Mouse (Mus musculus) heart, embryonic 14.5 days (tissue): Measurements from ENCODE around the gene Psmd5. TPM values are rescaled to one million over a fixed set of nuclear protein-coding genes. Genes with fewer than 3 reads are reported as not detected.

Source experiments
- ATAC-seq: fragments of 200-750 bp; cut with Nextera tagmentation; 2 replicates; pipeline ENCODE4 v1.8.0; 2017; ENCODE audit warnings: low read depth, moderate TSS enrichment; ENCODE audit not compliant: insufficient number of reproducible peaks, insufficient read depth, low FRiP score
- H3K27ac ChIP-seq, 2 experiments: fragments of 200-500 bp in 1 of 2; fragments of 300-500 bp in 1 of 2; sonication (generic) in 1 of 2; replicated peaks in 1 of 2; 2 replicates each; pipeline ENCODE4 v1.5.1; 2012 to 2014; ENCODE audit warnings: low read depth in 2 of 2, low read length in 2 of 2, control low read depth in 1 of 2, mild to moderate bottlenecking in 1 of 2, mixed read lengths in 1 of 2; ENCODE audit not compliant: control insufficient read depth in 1 of 2, insufficient read depth in 1 of 2
- H3K27me3 ChIP-seq: fragments of 300-500 bp; sonication (generic); 2 replicates; pipeline ENCODE4 v1.6.1; 2014; ENCODE audit warnings: mild to moderate bottlenecking, low read length, control low read depth; ENCODE audit not compliant: control insufficient read depth, insufficient read depth
- H3K36me3 ChIP-seq: fragments of 300-500 bp; sonication (generic); 2 replicates; pipeline ENCODE4 v1.6.1; 2014; ENCODE audit warnings: mild to moderate bottlenecking, control low read depth, low read length, mixed read lengths; ENCODE audit not compliant: control insufficient read depth, insufficient read depth
- H3K4me1 ChIP-seq, 2 experiments: fragments of 200-500 bp in 1 of 2; fragments of 300-500 bp in 1 of 2; sonication (generic) in 1 of 2; 2 replicates each; pipeline ENCODE4 v1.6.1; 2012 to 2014; ENCODE audit warnings: low read length in 2 of 2, control low read depth in 1 of 2, mixed read lengths in 1 of 2; ENCODE audit not compliant: control insufficient read depth in 2 of 2, insufficient read depth in 2 of 2
- H3K4me2 ChIP-seq: fragments of 300-500 bp; sonication (generic); 2 replicates; pipeline ENCODE4 v1.6.1; 2014; ENCODE audit warnings: mild to moderate bottlenecking, low read length
- H3K4me3 ChIP-seq, 2 experiments: fragments of 200-500 bp in 1 of 2; fragments of 300-500 bp in 1 of 2; sonication (generic) in 1 of 2; 2 replicates each; pipeline ENCODE4 v1.5.1; 2012 to 2014; ENCODE audit warnings: low read length in 2 of 2, mild to moderate bottlenecking in 2 of 2, control low read depth in 1 of 2, low read depth in 1 of 2, moderate library complexity in 1 of 2; ENCODE audit not compliant: control insufficient read depth in 1 of 2, insufficient read depth in 1 of 2
- H3K9ac ChIP-seq: fragments of 300-500 bp; sonication (generic); 2 replicates; pipeline ENCODE4 v1.6.1; 2014; ENCODE audit warnings: mild to moderate bottlenecking, low read length
- H3K9me3 ChIP-seq: fragments of 300-500 bp; sonication (generic); 2 replicates; pipeline ENCODE4 v1.6.1; 2016; ENCODE audit warnings: low read length, control low read depth; ENCODE audit not compliant: control insufficient read depth
- WGBS: fragments of 180-500 bp; shearing (Covaris S2); extraction: QIAGEN DNeasy Blood & Tissue Kit; methylation state at CpG from one replicate; pipeline ENCODE4 v1.1.7; 2014; 5-methylcytosine and 5-hydroxymethylcytosine counted together
- polyA plus RNA-seq: library from polyadenylated mRNA; unstranded; fragments of >200 nt; fragmentation: Nextera tagmentation; extraction: Ambion mirVana; gene quantifications from 2 replicates; pipeline ENCODE4 v1.2.1, GENCODE M21; 2014

The Psmd5 gene
- polyA plus RNA-seq, 1 experiment from 2014 or later = 59.2 TPM

DNA sequence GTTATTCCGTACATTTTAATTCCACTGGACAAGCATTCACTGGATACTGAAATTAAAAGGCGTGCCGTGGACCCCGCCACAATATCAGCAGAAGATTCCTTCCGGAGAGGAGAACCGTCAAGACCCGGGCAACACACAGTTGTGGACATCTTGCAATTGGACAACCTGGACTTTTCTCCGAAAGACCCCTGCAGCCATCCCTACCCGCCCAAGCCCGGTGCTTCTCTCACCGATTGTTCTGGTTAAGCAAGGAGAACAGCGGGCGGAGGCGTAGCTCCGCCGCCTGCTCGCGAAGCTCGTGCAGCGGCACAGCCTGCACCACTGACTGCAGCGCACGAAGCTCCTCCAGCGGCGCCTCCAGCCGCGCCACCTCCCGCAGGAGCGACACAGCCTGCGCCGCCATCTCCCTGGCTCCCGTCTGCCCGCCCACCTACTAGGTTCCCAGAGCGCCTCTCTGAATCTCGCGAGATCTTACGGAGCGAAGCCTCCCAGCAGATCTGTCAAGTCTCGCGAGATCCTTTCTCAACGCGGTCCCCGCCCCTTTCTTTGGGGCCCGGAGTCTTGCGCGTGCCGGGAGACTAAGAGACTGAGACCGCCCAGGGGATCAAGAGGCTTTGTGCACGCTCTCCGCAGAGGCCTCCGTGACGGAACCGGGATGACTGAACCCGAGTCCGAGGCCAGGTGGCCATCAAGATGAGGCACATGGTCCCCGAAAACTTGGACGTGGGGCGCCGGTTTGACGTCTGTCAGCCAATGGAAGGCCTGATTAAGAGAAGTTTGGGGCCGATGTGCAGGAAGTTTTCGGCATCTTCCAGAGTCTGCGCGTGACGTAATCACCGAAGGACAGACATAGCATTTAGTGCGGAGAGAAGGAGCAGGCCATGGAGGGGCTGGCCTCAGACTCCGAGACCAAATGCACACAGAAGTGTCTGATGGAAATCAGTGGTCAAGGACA lies 4.0 kb downstream of the Psmd5 start:
- H3K4me2 ChIP-seq = peak overlapping the region; percentile 76
- peak overlapping the region; percentile 83 to 95 for H3K4me3 ChIP-seq
- H3K9ac ChIP-seq = peak overlapping the region; percentile 93
- H3K27ac ChIP-seq = peak overlapping the region; percentile 93 to 99
- H3K9me3 ChIP-seq = no peaks in the 10 kb centered on the region
- no peaks in the 10 kb centered on the region for H3K27me3 ChIP-seq
- H3K36me3 ChIP-seq = peaks cover 3% of the 10 kb centered on the region
- H3K4me1 ChIP-seq = peaks cover 5 to 17% of the 10 kb centered on the region in 2 experiments
- ATAC-seq = peak; percentile 96
- under 1% methylated on average over 66 of the region's 67 CpGs for WGBS

DNA sequence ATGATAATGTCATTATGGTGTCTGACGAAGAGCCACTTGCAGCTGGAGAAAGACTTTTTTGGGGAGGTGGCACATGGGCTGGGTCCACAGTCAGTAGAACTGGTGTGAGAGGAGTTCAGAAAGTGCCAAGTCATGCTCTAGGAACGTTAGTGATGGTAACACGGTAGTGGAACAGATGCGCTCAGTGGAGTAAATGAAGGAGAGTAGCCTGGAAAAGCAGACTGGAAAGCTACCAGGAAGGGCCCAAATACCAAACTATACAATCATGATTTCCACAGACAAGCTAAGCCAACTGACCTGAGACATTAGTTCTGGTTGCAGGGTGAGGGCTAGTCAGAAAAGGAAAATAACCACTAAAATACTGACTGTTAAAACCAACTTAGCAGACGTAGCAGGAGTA lies 5.1 kb downstream of the Psmd5 start:
- ATAC-seq = no peak
- peak overlapping the region in 1 of 2 experiments; percentile 83; a peak in 2 of 4 replicates for H3K4me3 ChIP-seq
- H3K27ac ChIP-seq = no peak overlapping the region
- WGBS = 32% methylated on average over 5 of the region's 5 CpGs
- no peaks in the 10 kb centered on the region for H3K27me3 ChIP-seq
- H3K4me2 ChIP-seq = peak overlapping the region; percentile 71
- no peaks in the 10 kb centered on the region for H3K9me3 ChIP-seq
- peak overlapping the region; percentile 93 for H3K9ac ChIP-seq
- peaks cover 14% of the 10 kb centered on the region for H3K36me3 ChIP-seq
- peaks cover 5 to 17% of the 10 kb centered on the region in 2 experiments for H3K4me1 ChIP-seq

DNA sequence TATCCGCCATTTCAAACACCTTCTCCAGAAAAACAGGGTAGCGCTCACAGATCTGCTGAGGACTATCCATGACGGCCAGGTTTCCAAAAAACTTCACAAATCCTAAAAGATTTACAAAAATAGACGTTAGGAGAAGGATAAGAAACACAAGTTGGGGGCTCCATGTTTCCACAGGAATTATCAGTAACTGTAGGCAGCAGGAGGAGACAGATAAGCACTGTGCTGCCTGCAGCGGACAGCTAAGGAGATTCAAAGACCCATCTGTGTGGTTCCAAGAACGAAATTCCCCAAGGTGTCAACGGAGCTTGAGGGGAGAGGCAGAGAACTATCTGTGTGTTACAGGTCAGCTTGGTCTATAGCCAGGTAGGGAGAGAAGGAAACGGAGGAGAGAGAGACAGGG lies 17.0 kb downstream of the Psmd5 start:
- H3K4me3 ChIP-seq = no peak overlapping the region
- H3K9ac ChIP-seq = no peak overlapping the region
- H3K27ac ChIP-seq = no peak overlapping the region
- H3K36me3 ChIP-seq = peaks cover 91% of the 10 kb centered on the region
- no peaks in the 10 kb centered on the region for H3K4me1 ChIP-seq
- no peaks in the 10 kb centered on the region for H3K9me3 ChIP-seq
- 78% methylated on average over 8 of the region's 8 CpGs for WGBS
- ATAC-seq = no peak
- H3K4me2 ChIP-seq = no peak overlapping the region
- H3K27me3 ChIP-seq = no peaks in the 10 kb centered on the region

DNA sequence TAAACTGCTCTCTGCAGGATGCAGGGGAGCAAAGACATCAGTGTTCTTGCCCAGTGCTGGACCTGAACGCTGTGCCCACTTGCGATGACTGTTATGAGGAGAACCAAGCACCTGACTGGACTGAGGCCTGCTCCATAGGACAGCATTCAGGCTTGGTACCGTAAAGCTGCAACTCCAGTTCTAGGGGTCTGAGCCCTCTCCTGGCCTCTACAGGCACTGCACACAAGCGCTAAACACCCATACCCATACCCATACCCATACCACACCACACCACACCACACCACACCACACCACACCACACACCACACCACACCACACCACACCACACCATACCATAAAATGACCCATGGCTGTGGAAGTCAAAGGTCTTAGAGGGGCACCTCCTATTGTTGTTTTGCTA lies 19.5 kb downstream of the Psmd5 start:
- H3K36me3 ChIP-seq = peaks cover 99% of the 10 kb centered on the region
- H3K27ac ChIP-seq = no peak overlapping the region
- no peaks in the 10 kb centered on the region for H3K4me1 ChIP-seq
- H3K9ac ChIP-seq = no peak overlapping the region
- H3K27me3 ChIP-seq = no peaks in the 10 kb centered on the region
- H3K9me3 ChIP-seq = no peaks in the 10 kb centered on the region
- ATAC-seq = no peak
- H3K4me2 ChIP-seq = no peak overlapping the region
- no peak overlapping the region for H3K4me3 ChIP-seq
- WGBS = 87% methylated on average over 4 of the region's 4 CpGs

DNA sequence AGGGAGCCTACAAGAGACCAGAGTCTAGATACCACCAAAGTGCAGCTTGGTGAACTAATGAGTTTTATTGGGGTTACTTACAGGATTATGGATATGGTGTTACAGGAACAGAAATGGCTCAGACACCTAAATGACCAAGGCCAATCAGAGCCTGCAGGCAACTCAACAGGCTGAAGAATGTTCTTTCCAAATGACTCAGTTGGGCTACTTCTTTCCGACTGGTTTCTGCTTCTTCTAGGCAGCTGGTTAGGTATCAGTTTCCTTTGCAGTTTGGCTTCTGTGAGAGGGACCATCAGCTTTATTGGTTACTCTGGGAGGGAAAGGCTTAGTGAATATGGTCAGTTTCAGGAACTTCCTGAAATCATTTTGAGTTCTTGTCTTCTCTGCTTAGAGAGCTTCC lies 27.1 kb downstream of the Psmd5 start:
- Histone ChIP-seq H3K36me3 (peaks cover 27% of the 10 kb centered on the region), H3K9ac (no peak overlapping the region), H3K9me3 (no peaks in the 10 kb centered on the region), H3K4me3 (no peak overlapping the region), H3K27ac (no peak overlapping the region), H3K27me3 (no peaks in the 10 kb centered on the region), H3K4me1 (no peaks in the 10 kb centered on the region), H3K4me2 (no peak overlapping the region)
- 89% methylated on average over 1 of the region's 1 CpGs for WGBS
- no peak for ATAC-seq

DNA sequence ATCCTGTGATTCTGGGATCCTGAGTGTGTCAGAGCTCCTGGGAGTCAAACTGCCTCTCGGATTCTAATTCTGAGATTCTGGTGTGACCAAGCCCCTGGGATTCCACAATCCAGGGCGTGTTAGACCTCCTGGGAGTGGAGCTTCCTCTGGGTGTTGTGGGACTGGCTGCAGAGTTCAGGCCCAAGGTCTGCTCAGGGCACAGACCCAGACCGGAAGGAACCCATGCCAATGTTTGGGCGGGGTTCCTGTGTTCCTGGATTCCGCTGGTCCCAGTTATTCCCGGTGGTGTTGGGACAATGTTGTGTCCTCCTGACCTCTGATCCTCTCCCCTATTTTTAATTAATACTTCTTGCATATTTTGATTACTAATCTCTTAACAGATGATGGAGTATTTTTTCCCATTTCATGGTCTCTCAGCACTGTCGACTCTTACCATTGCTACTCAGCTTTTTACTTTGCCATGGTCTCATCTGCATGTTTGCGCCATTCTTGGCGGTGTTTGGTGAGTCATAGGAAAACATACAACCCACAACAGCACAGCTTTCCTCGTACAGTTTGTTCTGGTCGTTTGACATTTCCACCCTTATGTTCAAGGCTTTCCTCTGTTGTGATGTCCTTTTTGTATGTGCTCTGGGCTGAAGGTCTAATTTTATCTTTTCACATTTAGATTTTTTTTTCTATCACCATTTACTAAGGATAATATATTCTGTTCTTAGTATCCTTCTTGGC lies 31.4 kb downstream of the Psmd5 start:
- Histone ChIP-seq H3K36me3 (no peaks in the 10 kb centered on the region), H3K27ac (no peak overlapping the region)
- ATAC-seq = no peak

DNA sequence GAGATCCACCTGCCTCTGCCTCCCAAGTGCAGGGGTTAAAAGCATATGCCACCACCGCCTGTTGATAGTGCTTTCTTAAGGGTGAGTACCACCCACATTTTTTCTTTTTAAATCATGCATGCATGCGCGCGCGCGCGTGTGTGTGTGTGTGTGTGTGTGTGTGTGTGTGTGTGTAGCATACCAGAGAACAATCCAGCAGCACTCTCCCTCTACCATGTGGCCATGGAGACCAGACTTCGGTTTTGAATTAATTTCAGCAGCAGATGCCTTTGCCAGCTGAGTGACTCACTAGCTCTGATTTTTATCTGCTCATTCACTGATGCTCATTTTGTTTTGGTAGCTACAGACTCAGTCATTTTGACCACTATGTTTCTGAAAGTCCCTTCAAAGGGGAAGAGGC lies 33.1 kb downstream of the Psmd5 start:
- ATAC-seq = no peak
- H3K9ac ChIP-seq = no peak overlapping the region
- H3K4me1 ChIP-seq = no peaks in the 10 kb centered on the region
- no peaks in the 10 kb centered on the region for H3K27me3 ChIP-seq
- 91% methylated on average over 8 of the region's 8 CpGs for WGBS
- no peaks in the 10 kb centered on the region for H3K36me3 ChIP-seq
- no peak overlapping the region for H3K4me2 ChIP-seq
- no peaks in the 10 kb centered on the region for H3K9me3 ChIP-seq
- no peak overlapping the region for H3K4me3 ChIP-seq
- no peak overlapping the region for H3K27ac ChIP-seq

More for the DNA sequence above, 31.4 kb downstream of the Psmd5 start:
- Histone ChIP-seq H3K4me3 (no peak overlapping the region), H3K9ac (no peak overlapping the region), H3K9me3 (no peaks in the 10 kb centered on the region), H3K4me1 (no peaks in the 10 kb centered on the region), H3K27me3 (no peaks in the 10 kb centered on the region), H3K4me2 (no peak overlapping the region)
- WGBS = 77% methylated on average over 11 of the region's 11 CpGs
